Mouse (Mus musculus): Measurements from ENCODE around the gene Asl.

- TF ChIP-seq POLR2A (IDR thresholded peaks at IDR 0.05; ENCODE audit: low read depth, low read length) (no peak), CTCF (conservative IDR thresholded peaks at IDR 0.05; ENCODE audit: insufficient read depth, insufficient read length, low read depth, low read length) (no peak)
Observed at GRCm38 (mm10) chr5:130078834-130079156, 49.7 kb upstream of the Asl start.
